Mouse (Mus musculus): Measurements from ENCODE around the gene Lrrc8b.

The Lrrc8b gene

GRCm38 (mm10) chr5:105490211-105490610 lies 74.6 kb downstream of the Lrrc8b start:
- DNase-seq: no peak

- no peak for DNase-seq
These were observed 75.8 kb downstream of the Lrrc8b start for GRCm38 (mm10) chr5:105491389-105491788.

GRCm38 (mm10) chr5:105492367-105493246 lies 77.0 kb downstream of the Lrrc8b start:
- DNase-seq: no peak

GRCm38 (mm10) chr5:105493377-105493776 lies 77.8 kb downstream of the Lrrc8b start:
- DNase-seq: no peak

GRCm38 (mm10) chr5:105494246-105494917 lies 78.8 kb downstream of the Lrrc8b start:
- no peak for DNase-seq

GRCm38 (mm10) chr5:105494918-105495901 lies 79.6 kb downstream of the Lrrc8b start:
- DNase-seq: peak; percentile 63

GRCm38 (mm10) chr5:105496133-105496532 lies 80.6 kb downstream of the Lrrc8b start:
- DNase-seq: no peak

GRCm38 (mm10) chr5:105496586-105496985 lies 81.0 kb downstream of the Lrrc8b start:
- DNase-seq: no peak

- no peak for DNase-seq
These were observed 82.9 kb downstream of the Lrrc8b start for GRCm38 (mm10) chr5:105498429-105499000.

GRCm38 (mm10) chr5:105499396-105499795 lies 83.8 kb downstream of the Lrrc8b start:
- DNase-seq: no peak

- DNase-seq: no peak
These were observed 84.9 kb downstream of the Lrrc8b start for GRCm38 (mm10) chr5:105500132-105501121.

GRCm38 (mm10) chr5:105501136-105501535 lies 85.6 kb downstream of the Lrrc8b start:
- DNase-seq: no peak

- no peak for DNase-seq
These were observed 93.2 kb downstream of the Lrrc8b start for GRCm38 (mm10) chr5:105508813-105509212.

GRCm38 (mm10) chr5:105512297-105512696 lies 96.7 kb downstream of the Lrrc8b start:
- no peak for DNase-seq

GRCm38 (mm10) chr5:105515532-105515931 lies 100.0 kb downstream of the Lrrc8b start:
- no peak for DNase-seq

- no peak for DNase-seq
These were observed 100.7 kb downstream of the Lrrc8b start for GRCm38 (mm10) chr5:105516290-105516689.

GRCm38 (mm10) chr5:105517992-105518625 lies 102.5 kb downstream of the Lrrc8b start:
- DNase-seq: no peak

GRCm38 (mm10) chr5:105518626-105519095 lies 103.1 kb downstream of the Lrrc8b start:
- peak; percentile 33 for DNase-seq

- peak; percentile 82 for DNase-seq
These were observed 103.8 kb downstream of the Lrrc8b start, which contains the start of gene Lrrc8c for GRCm38 (mm10) chr5:105519096-105519975. Lrrc8c (plus strand) TSS chr5:105519388.

GRCm38 (mm10) chr5:105519976-105520300 lies 104.4 kb downstream of the Lrrc8b start:
- no peak for DNase-seq

Measured in right cerebral cortex, postnatal 4 days (tissue).